Mouse (Mus musculus) WW6 (cell line): ENCODE measurements at regions not wholly inside any gene's neighbourhood (a gene's known extent, or its start where the extent isn't known, plus 50 kb on each side); places are given as distances from the start of the nearest gene placed in this dataset.

Experiments used
- DNase-seq: peaks from one replicate; pipeline ENCODE4 v3.0.0-alpha.2; 2013; ENCODE audit warnings: low read depth, low spot score

DNA sequence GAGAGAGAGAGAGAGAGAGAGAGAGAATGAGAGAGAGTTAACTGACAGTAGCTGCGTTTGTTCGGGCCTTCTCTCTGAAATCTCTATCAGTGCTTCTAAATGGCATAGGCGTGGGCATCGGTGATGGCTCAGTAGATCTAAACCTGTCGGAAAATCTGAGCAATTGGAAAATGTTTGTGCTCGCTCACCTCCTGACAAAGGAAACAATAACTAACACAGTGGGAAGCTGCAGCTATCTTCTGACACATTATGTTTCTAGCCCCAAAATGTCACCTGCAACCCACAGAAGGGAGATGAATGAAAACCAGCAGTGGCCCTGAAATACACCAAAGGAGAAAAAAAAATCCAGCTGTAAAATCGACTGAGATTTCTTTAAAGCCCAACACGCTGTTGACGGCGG lies 576.7 kb downstream of the Ttll7 start:
- no peak for DNase-seq

DNA sequence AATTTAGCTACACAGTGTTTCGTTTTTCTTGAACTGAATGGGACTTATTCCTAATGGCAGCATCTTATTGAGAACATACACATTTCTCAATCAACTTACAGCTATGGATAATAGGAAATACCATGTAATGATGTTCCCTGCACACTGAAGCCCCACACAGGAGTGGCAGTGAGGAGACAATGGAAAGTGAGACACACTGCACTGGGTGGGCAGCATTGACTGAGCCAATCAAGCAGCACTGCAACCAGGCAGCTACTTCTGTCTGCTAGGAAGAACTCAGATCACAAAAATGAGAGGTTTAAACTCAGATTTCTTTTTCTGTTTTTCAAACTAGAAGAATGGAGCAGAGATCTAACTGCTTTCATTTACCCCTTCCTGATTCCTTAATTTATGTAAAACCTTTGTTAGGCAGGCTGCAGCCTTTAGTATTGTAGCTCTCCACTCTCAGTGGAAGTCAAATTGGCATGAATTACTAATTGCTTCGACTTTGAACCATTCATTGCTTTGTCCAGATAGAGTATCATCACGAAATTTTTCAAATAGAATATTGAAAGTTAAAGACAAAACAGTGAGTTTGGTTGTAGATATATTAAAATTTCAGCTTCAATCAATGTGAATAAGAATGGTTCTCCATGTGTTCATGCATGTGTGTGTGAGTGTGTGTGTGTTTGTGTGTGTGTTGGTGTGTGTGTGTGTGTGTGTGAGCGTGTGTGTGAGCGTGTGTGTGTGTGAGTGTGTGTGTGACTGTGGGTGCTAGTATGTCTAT lies 590.9 kb downstream of the Ttll7 start:
- DNase-seq: no peak

DNA sequence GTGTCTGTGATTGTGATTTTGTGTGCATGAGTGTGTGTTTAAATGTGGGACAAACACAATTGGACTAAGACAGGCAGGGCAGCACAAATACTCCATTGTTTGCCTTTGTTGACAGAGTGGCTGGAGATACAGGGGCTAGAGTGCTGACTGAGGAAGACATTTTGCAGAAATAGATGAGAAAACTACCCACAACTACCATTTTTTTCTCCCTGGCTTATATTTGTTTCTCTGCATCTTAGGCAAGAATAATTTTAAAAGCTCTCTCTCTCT lies 591.5 kb downstream of the Ttll7 start:
- DNase-seq: no peak

DNA sequence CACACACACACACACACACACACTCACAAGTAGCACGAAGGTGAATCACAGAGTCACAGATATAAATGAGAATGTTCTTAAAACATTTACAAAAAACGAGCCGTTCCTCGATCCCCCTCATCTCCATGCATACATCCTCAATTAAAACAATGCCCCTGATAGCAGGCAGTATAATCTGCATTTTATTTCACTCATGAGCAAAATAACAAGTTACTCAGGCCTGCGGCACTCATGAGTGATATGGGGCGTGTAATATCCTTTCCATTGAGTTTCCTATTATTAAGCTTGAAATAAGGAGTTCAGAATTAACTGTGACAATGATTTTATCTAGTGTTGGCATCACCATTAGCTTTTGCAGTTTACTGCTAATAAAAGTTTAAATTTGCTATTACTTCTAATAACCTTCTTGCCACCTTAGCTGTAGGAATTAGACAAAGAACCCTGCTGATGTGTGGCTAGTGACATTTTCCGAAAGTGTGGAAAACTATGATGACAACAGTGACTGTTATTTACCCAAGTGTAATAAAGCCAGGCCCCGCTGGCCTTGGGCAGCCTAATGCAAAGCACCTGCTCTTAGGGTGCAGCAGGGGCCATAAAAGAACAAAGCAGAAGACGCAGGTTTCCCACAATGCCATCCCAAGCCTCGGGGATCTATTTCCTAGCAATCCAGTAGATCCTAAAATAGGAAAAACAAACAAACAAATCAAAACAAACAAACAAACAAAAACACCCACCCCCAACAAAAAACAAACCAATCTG lies 592.0 kb downstream of the Ttll7 start:
- no peak for DNase-seq

DNA sequence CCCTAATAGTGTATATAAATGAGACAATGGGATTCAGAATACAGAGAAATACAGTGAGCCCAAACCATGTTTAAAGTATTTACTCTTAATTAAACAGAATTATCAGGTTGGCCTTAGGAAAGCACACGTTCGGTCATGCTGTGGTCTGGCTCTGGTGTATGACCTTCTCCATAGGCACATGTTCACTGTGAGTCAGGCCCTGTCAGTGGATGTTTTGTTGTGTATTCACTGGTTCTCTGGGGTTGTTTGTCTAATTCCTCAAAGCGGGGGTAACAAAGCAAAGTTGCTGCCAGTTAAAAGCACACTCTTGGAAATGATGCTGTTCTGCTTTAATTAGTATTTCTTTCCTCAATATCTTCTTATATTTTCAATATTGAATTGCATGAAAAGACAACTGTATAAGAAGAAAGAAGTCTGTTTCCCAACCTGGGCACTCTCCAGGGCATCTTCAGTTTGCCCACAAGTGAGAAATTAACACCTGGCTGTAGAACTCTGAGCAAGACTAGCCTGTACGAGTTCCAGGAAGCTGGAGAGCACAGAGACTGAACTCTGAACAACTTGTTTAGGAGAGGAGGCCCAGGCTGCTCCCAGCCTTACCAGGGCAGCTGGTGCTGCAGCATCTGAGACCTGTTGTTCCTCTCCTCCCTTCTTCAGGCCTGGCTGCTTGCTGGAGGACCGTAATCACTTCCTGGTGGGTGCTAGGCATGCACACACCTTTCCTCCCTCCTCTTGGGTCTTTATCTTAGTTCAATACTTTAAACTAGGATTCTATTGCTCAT lies 593.1 kb downstream of the Ttll7 start:
- no peak for DNase-seq

DNA sequence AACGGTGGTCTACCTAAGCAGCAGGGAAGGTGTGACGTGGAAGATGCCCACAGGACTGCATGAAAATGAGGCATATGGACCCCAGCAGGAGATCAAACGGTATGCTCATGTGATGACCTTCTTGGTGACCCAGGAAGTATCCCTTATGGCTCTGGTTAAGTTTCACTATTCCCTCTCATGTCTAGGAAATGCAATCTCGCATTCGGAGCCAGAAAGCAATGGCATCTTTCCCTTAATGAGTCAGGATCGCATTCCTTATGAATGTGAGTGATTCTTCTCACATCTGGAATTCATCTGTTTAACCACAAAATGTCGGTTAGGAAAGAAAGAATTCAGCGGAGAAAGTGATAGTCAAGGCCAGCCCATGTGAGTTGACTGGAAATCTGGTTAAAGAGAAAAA lies 593.7 kb downstream of the Ttll7 start:
- DNase-seq: no peak

DNA sequence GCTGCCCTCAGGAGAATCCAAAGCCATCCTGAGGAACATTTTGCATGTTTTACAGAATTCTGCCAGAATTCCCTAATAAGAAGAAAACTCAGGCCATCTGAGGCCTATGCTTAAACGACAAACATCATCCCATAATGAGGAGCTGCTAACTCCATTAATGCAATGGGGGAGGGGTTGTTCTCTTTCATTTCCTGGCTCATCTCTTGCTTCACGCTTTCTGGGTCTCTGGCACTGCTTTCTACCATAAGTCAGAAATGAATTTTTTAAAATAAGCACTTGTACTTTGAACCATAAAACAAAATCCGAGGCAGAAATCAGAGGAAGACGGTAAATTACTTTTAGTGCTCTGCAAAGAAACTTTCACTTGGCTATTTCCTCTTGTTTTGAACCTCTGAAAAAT lies 600.0 kb downstream of the Ttll7 start:
- no peak for DNase-seq

DNA sequence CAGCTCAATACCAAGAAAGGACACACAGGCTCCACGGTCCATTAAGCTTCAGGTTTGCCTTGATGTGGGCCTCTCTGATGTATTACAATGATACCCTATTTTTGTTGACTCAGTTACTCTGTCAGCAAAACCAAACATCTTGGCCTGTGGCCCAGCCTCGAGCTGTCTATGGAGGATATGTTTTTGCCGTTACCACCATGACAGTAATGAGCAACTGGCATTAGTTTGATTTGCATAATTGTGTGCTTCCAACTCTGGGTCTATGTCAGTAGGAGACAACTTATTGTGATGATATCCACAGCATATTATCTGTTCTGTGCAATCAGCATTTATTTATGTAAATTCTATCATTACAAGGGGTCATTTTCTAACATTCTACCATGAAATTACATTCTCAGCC lies 603.2 kb downstream of the Ttll7 start:
- DNase-seq: no peak

DNA sequence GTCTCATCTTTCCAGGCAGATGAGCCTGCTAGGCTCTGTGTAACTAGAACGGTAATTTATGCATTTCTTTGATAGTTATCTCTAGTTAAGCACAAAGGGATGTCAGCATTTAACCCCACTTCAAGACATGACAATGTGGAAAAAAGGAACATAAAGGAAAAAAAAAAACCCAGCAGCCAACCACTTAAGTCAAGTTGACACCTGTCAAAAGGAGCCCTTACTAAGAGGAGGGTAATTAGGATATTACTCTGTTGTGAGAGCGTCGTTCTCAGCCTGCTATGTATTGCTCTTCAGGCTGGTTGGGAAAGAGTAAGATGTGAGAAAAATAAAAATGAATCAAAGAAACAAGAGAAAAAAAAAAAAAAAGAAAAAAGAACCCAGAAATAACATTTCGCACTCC lies 604.1 kb downstream of the Ttll7 start:
- DNase-seq: no peak

DNA sequence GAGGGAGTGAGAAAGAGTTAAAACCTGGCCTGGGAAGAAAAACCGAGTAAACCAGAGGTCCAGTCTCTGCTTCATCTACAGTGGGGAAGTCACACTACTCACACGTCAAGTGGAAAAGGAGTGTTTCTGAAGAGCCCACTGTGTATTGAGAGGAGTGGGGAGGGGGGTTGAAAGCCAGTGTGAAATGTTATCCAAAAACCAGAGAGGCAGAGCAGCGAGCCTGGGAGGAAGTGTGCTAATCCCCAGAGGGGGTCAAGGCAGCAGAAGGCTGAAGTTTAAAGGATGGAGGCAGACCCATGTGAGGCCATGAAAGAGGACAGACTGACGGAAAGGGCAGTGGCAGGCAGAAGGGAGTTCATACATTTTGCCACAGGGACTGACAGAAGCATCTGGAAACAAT lies 605.9 kb downstream of the Ttll7 start:
- DNase-seq: no peak

DNA sequence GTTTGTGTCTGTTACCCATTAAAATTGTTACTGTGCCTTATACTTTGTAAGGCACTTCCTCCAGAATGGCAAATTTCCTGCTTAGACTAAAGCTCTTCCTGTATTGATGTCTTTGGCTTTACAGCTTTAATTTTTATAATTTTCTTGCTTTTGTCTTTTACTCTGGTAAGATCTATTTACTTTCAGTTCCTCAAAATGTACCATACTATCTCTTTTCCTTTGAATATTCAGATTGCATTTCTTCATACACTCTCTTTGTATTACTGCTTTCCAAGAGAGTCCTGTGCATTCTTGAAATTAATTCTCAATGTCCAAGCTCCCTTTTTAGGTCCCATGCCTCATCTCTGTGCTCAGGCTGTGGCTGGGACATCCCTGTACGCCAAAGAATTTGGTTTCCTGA lies 627.7 kb downstream of the Ttll7 start:
- no peak for DNase-seq
